Mouse (Mus musculus) gastrocnemius, postnatal 36 days (tissue): ENCODE results near the gene Tead4. TPM values are rescaled to one million over a fixed set of nuclear protein-coding genes. Genes with fewer than 3 reads are reported as not detected.
"Not testable (repeated sequence)": the region's sequence is repeated elsewhere in the genome, so short reads cannot be mapped to it uniquely, and the experiment has no call there.

ENCODE experiments used
- DNase-seq, 2 experiments: peaks; one replicate each; pipeline ENCODE4 v3.0.0; 2022
- intact Hi-C: fragments of 180-260 bp; cut with DNase I; formaldehyde crosslinking; loops from one replicate; pipeline ENCODE4 v1.15.1; 2025
- total RNA-seq, 2 experiments: library from RNA; stranded (reverse); gene quantifications; 2 replicates each; pipeline ENCODE4 v1.2.3; 2021

The Tead4 gene
- total RNA-seq, 2 experiments from 2014 or later, result 3.7 to 4.3 TPM

DNA sequence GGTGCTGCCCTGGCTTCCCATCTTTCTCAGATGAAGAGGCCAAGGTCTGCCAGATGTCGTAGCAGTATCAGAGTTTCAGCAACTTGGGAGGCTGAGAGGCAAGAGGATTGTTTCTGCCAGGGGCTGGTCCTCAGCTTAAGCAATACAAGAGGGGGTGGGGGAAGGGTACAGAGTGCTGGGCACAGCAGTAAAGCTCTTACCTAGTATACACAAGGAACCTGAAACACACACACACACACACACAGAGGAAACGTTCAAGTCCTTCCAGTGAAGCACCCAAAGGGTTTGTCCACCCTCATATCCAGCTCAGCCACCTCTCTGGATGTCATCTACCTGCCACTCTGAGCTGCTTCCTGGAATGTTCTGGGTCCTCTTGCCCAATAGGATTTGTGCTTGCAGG lies 44.7 kb downstream of the Tead4 start:
- intact Hi-C loops, result no loop called here
- no peak for DNase-seq

- no peak for DNase-seq
- intact Hi-C loops, result no loop called here
Observed at GRCm38 (mm10) chr6:128255292-128255691, 45.3 kb downstream of the Tead4 start.

DNA sequence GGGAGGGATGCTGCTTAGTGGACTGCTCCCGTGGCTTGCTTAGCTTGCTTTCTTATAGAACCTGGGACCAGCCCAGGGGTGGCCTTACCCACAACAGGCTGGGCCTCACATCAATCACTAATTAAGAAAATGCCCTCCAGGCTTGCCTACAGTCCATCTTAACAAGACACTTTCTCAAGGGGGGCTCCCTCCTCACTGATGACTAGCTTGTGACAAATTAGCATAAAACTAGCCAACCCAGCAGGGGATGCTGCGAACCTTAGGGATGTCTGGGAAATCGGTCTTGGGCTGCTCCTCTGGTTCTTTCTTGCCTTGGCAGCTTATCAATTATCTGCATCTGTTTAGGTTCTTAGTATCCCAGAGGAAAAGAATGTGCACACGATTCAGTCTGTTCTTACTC lies 46.1 kb downstream of the Tead4 start:
- DNase-seq, result no peak

DNA sequence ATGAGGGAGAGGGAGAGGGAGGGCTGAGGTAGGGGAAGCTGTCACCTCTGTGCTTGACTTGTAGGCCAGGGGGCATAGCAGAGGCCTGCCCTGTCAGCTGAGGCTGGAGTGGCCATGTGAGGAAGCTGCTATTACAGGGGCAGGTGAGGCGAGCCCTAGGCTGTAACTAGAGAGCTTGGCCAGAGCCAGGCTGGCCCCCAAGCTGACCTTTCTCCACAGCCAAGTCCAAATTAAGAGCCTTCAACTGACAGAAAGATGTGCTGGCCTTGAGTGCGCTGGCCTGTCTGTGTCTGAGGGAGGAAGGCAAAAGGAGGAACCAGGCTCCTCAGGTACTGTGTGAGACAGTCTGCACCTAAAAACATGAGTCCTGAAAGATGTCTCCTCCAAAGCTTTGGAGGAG lies 47.5 kb downstream of the Tead4 start:
- intact Hi-C loops, result no loop called here
- DNase-seq, result peak; percentile 34 to 41

More for the DNA sequence above, 46.1 kb downstream of the Tead4 start:
- intact Hi-C loops, result no loop called here

GRCm38 (mm10) chr6:128250596-128250995 lies 50.0 kb downstream of the Tead4 start:
- DNase-seq, result no peak
- intact Hi-C loops, result no loop called here

GRCm38 (mm10) chr6:128237102-128237763 lies 63.4 kb downstream of the Tead4 start:
- intact Hi-C loops, result no loop called here
- no peak for DNase-seq

- peak; percentile 39 to 40 for DNase-seq
- intact Hi-C loops, result no loop called here
Observed at GRCm38 (mm10) chr6:128236581-128236980, 64.0 kb downstream of the Tead4 start.

DNA sequence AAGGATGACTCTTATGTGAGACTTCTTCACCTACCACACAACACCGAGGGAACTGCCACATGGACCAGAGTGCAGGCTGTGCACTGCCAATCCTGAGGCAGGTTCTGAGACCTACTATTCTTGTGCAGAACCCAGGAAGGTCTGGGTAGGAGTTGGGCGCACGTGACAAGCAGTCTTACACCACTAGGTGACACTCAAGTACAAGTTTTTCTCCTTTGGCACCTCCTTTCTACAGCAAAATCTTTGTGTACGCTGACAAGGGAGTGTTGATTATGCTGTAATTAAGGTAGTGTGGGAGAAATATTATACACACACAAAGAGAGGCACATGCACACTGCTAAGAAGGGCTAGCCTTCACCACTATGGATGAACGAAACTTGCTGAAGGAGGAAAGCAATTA lies 66.4 kb downstream of the Tead4 start:
- intact Hi-C loops, result loop anchor here (1.0 to 5.0 kb wide), 2 partner anchors 74 to 123 kb away; partner anchors contain the start of gene Tulp3
- DNase-seq, result no peak

GRCm38 (mm10) chr6:128232216-128232615 lies 68.4 kb downstream of the Tead4 start:
- DNase-seq, result no peak
- intact Hi-C loops, result loop anchor here (5.0 kb wide), 1 partner anchor 125 kb away; the partner anchor contains the start of gene Tulp3

GRCm38 (mm10) chr6:128231741-128232140 lies 68.9 kb downstream of the Tead4 start:
- intact Hi-C loops, result loop anchor here (5.0 kb wide), 1 partner anchor 126 kb away; the partner anchor contains the start of gene Tulp3
- DNase-seq, result no peak

- intact Hi-C loops, result loop anchor here (5.0 kb wide), 1 partner anchor 185 kb away; no protein-coding TSS in a partner anchor
- DNase-seq, result no peak
Observed at GRCm38 (mm10) chr6:128227438-128228017, 73.1 kb downstream of the Tead4 start.

DNA sequence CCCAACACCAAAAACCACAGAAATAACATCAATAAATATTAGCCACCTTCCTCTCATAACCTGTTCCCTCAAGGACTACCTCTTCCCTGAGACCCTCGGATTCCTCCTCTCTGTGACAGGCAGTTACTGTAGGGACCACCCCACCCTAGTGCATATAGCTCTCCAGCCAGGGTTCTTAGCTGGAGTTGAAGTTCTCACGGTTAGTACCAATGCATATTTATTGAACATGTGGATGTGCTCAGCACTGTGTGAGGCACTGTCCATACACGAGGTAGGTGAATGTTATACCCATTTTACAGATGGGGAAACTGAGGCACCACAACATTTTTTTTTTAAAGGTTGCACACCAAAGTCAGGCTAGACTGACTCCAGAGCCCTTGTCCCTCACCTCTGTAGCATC lies 73.7 kb downstream of the Tead4 start:
- DNase-seq, result no peak
- intact Hi-C loops, result loop anchor here (5.0 kb wide), 1 partner anchor 185 kb away; no protein-coding TSS in a partner anchor

- DNase-seq, result no peak
- intact Hi-C loops, result loop anchor here (5.0 kb wide), 1 partner anchor 186 kb away; no protein-coding TSS in a partner anchor
Observed at GRCm38 (mm10) chr6:128225846-128226176, 74.8 kb downstream of the Tead4 start.

DNA sequence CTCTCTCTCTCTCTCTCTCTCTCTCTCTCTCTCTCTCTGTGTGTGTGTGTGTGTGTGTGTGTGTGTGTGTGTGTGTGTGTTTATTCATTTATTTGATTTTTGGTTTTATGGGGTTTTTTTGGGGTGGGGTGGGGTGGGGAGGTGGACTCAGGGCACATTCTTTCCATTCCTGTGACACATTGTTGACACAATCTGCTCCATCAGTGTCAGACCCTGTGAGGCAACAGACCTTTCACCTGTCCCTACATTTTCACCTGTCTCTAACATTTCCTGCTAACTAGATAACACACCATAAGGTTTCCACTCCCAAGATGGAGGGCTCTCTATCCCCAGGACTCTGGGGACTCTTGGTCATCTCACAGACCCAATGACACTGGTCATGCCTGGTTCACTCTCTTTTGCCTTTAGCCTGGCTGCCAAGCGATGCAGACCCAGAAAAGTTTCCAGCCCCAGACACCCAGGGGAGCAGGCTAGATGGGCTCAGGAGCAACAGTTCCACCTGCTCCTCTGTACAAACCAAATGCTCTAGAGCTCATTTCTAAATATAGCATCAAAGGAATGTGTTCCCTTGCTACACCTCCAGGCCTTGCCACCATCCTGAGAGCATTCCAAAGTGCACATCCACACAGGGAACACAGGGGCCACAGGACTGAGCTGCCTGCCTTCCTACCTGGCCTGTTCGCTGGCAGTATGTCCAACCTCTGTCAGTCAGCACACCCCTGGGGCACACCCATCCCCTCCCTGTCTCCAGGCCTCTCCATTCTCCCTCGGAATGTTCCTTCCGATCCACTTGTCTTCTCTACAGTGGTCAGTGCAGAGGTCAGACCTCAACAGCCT lies 75.4 kb downstream of the Tead4 start:
- intact Hi-C loops, result loop anchor here (5.0 kb wide), 1 partner anchor 187 kb away; no protein-coding TSS in a partner anchor
- no peak for DNase-seq

DNA sequence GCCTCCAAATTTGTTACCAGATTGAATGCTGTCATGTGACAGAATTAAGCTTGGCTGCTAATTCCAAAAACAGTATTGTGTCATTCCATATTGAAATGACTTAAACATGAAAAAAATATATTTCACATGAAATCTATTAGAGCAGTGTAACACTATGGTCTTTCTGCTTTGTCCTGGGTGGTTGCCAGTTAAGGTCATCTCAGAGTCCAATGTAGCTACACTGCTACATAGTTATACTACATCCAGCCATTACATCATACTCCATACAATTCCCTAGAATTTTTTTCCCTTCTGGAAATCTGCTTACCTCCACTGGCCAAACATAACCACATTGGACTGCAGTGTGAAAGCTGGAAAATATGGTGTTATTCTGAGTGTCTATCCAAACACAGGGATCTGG lies 77.5 kb downstream of the Tead4 start:
- DNase-seq, result no peak
- intact Hi-C loops, result no loop called here

GRCm38 (mm10) chr6:128215004-128215403 lies 85.6 kb downstream of the Tead4 start:
- intact Hi-C loops, DNase-seq: not testable (repeated sequence)

GRCm38 (mm10) chr6:128209199-128209598 lies 91.4 kb downstream of the Tead4 start:
- DNase-seq, intact Hi-C loops: not testable (repeated sequence)

DNA sequence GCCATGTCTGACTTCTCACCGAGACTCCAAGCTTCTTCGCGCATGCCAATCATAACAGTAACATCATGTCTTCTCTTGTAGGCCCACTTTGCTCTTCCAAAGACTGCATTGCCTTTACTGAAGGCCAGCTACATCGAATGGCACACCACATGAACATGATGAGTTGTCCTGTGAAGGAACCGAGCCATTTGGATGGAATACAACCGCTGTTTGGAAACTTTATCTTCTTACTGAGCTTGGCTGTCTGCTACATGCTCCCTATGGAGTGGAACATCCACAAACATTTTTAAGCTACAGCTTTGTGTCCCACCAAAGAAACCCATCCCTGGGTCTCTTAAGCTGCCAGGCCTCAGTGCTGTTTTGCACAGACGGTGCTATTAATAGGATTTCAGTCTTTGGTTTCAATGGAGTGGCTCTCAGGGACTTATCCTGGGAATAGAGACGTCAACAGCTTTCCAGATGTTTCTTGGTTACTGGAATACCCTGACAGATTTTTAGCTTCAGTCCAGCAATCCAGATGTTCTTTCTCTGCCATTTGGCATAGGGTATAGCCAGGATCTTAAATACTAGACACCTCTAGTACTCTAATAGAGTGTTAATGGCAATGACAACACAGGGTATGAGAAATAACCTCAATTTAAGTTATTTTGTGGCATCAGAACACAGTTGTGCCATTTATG lies 92.0 kb downstream of the Tead4 start:
- DNase-seq, result no peak

GRCm38 (mm10) chr6:128203557-128203956 lies 97.1 kb downstream of the Tead4 start:
- DNase-seq, result no peak
- intact Hi-C loops, result no loop called here

More for the DNA sequence above, 92.0 kb downstream of the Tead4 start:
- intact Hi-C loops, result no loop called here

DNA sequence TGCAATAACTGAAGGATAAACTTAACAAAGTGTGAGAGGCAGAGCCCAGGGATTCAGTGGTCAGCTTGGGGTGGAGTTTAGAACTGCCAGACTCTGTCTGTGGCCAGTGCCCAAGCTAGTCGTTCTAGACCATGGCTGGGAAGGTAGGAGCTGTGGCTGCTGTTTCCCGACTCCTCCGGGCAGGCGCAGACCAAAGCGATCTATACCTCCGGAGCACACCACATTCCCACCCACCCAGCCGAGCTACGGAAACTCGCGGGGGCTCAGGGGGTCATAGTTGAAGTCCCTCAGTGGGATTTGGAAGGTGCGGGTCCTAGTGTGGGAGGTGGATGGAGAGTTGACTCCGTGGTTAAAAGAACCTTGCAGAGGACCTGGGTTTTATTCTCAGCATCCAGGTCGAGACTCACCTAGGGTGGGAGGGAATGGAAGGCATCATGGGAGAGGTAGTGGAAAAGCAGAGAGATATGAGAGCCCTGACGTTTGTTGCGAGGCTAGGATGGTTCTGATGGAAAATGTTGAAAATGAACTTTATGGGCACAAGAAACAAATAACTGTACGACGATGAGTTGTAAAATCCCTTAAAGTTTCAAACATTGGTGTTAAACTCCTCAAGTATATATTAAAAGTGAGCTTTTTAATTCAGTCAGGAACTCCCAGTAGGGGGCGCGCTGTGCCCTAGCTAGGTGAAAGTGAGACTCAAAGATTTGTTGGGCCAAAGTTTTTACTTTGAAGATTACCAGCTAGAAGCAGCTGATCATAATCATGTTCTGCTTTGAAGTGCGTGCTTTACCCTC lies 99.6 kb downstream of the Tead4 start:
- DNase-seq, result peak; percentile 33 to 53

More for the DNA sequence above, 99.6 kb downstream of the Tead4 start:
- intact Hi-C loops, result no loop called here
